Mouse (Mus musculus): Measurements from ENCODE around the gene Sema3c.
A peak's percentile ranks its signal among the peaks of the same experiment; 100 is the strongest.

Gene Sema3c

DNA sequence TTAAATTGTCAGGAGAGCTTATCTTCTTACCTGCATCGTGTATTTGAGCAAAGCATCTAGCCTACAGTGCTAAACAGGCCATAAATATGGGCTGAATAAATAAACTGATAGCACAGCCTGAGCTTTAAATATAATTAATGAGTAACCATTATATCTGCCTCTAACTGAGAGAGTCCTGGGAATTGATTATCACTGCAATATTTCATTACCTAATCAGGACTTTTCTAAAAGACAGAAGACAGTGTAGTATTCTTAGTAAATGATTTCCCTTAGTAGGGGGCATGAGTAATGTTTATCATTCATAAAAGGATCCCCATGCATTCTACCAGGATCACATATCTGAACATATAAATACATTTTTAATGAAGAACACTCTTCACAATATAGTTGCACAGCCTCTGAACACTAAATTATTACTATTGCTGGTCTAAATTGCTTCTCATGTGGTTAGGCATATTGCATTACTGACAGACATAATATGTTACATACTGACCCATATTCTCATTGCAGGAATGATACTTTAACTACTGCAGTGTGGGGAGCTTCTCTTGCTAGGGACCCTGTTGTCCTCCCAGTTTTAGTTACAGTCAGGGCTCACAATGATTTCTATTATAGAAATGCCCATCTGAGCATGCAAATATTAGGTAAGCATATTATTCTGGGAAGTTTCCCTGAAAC lies 74.9 kb downstream of the Sema3c start:
- DNase-seq = no peak

DNA sequence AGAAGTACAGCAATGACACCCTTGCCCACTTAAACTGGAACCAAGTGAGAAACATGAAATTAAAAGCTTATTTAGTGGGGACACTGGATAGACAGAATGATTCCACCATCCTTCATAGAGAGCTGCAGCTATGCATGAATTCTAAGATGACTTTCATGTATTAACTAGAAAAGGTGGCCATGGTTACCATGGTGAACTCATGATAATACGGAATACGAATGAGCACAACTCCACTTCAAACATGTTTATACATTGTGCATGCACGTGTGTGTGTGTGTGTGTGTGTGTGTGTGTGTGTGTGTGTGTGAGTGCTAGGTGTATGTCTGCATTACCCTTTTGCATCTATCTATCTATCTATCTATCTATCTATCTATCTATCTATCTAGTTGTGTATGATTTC lies 87.1 kb downstream of the Sema3c start:
- no peak for DNase-seq

DNA sequence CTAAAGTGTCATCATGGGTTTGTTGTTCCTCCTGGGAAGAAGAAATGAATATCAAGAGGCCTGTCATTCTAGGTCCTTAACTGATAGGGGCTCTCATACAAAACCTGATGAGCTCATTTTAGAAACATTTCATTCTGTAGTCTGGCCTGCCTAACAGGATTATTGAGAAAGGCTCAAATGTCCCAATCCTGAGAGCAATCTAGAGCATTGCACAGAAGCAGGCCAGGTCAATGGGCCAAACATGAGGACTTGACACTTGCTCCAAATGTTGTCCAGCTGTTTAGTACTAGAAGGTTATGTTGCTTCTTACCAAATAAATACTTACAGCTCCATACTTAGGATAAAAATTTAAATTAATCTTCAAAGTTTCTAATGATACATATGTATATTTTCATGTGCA lies 97.3 kb downstream of the Sema3c start:
- peak; percentile 25 for DNase-seq

DNA sequence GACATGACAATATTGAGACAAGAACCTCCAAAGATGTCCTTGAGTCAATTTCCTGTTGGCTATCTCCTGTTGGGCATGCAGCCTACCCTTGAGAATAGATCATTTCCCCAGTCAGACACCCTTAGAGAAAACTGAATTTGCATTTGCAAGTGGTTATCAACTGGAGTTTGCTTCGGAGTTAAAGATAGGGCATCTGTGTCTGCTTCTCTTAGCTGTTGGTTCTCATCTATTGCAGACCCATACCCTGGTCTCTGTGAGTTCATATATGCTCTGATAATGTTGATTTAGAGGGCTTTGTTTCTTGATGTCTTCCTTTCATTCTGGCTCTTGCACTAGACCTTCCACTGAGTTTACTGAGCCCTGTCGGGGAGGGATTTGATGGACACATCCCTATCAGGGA lies 106.8 kb downstream of the Sema3c start:
- DNase-seq = no peak

DNA sequence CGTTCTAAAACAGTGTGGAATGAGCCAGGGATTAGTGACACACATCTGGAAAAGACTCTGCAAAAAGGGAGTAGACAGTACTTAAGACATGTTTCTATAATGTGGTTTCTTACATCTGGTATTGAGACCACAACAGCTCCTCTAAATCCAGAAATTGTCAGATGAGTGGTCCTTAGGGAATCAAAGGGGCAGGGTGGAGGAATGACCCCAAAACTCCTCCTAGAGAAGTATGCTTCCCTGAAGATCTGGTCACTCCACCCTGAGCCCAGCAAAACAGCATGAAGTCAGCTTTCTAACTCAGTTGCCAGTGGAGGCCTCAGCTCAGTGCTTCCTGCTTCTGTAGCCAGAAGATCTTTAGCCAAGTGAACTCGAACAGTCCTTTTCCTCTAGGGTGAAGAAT lies 115.0 kb downstream of the Sema3c start:
- no peak for DNase-seq

DNA sequence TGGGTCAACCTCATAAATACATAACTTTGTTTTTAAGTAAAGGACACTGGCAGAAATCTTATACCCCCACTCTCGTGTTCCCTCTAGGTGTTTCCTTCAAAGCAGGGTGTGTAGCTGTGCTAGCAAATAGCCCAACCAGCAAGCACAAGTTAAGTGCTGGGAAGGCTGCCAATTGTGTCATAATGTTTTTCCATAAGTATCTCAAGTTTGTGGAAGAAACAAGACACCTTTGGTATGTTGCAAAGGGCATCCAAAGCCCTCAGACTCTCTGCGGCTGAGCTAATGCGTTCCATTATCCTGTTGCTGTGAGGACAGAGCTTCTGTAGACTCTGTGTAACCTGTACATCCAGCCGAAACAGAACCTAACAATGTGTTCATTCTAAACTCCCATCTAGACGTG lies 115.5 kb downstream of the Sema3c start:
- peak; percentile 79 for DNase-seq

DNA sequence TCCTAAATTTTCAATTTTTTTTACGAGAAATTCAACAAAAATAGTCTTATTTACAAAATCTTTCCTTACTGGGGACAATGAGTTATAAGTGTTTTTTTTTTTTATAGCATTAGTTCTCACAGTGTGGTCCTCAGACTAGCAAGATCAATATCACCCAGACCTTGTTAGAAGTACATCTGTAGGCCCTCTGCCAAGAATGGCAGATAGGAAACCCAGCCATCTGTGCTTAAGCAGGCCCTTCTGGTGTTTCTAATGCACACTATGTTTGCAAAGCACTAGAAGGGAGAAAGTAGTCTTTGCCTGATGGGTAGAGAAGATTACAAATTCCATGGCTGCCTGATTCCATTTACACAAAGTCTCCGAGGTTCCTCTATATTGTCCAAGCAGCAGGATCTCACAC lies 121.3 kb downstream of the Sema3c start:
- no peak for DNase-seq

DNA sequence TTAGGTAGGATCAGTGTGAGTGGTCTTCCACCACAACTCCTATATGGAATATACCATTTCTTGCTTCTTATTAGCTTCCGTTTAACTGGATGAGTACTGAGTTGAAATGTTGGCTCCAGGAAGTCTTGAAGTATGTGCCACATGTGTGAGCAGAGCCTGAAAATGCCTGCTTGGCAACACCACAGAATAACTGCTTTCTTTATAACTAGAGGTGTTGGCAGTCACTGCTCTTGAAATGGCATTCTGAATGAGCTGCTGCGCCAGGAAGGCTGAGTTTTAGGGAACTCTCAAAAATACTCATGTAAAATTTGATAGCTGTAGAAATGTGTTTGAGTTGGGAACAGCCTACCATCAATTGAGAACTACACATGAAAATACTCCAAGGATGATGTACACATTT lies 124.8 kb downstream of the Sema3c start:
- DNase-seq = no peak

DNA sequence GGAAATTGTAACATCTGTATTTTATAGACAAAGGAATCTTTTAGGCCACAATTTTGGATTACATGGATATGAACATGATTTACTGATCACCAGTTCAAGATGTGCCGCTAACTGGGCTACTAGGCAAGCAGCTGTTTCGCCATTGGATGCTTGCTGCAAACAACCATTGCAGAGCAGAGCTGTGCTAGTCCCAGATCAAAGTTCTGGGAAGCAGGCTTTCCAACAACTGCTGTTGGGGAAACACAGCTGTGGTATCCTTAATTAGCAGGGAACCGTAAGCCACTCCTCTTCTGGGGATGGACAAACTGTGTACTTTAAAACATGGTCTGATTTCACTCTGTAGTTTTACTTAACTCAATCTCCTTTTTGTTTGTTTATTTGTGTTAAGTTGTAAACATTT lies 130.1 kb downstream of the Sema3c start:
- no peak for DNase-seq

DNA sequence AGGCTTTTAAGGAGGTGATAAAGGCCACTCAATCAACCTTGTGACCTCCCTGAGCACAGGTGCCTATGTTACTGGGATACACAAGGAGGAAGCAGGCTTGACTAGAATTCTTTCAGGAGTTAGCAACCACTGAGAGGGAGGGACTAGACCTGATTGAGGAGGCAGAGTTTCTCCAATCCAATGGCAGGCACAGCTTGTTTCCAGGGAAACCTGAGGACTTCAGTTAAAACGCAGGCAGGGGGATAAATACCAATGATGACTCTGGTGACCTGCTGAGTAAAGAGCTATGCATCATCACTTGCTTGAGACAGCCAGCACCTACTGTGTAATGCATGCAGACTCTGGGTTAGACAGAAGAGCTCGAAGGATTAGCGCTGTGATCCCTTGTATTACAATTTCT lies 133.0 kb downstream of the Sema3c start:
- DNase-seq = no peak

DNA sequence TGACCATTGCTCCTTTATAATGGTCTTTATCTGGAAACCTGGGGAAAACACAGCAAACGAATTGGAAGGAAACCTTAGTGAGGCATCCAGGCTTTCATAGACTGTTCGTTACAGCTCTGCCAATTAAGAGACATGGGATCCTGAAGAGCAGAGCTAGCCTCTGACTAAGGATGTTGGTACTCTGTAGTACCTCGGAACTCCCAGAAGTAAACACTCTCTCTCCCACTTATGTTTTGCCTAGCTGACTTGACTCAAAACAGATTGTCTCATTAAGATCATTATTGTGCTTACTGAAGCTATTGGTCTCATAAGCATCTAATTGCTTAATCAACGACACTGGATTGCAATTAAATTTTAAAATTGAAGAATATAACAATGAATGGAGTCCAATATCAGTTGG lies 138.3 kb downstream of the Sema3c start:
- DNase-seq = no peak

DNA sequence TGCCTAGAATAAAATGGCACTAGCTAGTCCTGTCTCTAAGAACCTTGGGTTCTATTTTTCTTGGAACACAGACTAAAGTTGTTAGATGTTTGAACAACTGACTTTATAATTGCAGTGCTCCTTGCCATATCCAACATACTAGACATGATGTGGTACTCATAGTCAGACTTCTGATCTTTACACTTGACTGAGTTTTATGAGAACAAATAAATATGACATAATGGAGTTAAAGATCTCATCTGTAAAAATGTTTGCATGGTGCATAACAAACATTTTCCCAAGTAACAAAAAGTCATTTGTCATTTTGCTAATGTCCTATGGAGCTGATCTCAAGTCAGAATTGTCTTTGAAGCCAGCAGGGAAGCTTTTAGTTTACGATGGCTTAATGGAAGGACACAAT lies 141.1 kb downstream of the Sema3c start:
- no peak for DNase-seq

DNA sequence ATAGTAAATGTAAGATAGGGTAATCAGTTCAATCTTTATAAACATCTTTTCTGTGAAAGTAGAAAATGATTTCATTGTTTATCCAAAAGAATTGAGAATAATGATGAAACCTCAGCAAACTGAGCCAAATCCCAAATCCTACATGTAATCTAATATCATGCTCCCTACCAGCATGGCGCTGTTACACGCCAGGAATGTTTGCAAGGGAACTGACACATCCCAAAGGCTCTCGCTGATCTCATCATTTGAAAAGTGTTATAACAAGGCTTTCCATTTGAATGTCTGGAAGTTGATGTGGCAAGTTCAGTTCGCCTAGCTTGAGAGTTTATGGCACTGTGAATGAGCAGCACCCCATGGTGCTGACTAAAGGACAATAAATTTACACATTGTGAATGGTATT lies 145.9 kb downstream of the Sema3c start:
- no peak for DNase-seq

DNA sequence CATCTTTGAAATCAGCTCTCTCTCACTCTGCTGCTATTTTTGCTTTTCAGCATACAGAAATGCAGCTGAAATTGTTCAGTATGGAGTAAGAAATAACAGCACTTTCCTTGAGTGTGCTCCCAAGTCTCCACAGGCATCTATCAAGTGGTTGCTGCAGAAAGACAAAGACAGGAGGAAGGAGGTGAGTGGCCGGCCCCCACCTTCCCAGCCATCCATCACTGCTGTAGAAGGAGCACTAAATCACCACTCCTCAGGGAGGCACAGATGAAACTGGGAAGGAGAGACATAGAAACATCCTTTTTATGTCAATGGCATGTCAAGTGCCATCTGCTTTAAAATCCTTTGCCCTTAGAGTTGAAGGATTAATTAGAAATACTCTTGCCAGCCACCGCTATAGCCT lies 149.9 kb downstream of the Sema3c start:
- no peak for DNase-seq

DNA sequence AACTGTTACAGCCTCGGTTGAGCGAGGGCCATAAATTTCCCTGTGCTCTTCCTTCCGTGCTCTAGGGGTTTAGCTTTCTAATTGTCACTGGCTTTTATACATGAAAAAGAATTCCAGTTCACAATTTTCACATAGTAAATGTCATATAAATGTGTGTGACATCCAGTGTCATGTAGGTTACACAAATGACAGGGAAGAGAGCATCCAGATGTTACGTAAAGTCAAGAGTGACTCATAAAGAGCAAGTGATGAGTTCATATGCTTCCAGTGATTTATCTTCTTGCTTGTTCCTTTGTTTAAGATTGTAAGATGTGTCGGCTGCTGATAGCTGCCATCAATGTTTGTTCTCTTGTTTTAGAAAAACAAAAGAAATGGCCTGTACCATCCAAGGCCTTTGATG lies 154.0 kb downstream of the Sema3c start:
- no peak for DNase-seq

DNA sequence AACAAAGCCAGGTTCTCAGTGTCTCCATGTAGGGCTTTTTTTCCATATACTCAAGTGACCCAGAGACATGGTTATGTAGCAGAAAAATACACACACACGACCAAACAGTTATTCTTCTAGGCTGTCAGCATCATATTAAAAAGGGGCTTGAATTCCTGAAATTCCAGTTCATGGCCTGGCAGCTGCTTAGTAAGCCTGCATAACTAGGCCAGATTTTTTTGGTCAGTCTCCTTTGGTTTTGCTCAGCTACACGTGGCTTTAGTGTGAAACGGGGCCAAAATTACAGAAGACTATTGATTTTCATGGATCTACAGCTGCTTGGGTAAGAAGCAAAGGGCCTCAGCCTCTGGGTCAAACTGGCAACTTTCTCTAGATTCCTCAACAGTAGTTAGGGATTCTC lies 165.7 kb downstream of the Sema3c start:
- DNase-seq = no peak

DNA sequence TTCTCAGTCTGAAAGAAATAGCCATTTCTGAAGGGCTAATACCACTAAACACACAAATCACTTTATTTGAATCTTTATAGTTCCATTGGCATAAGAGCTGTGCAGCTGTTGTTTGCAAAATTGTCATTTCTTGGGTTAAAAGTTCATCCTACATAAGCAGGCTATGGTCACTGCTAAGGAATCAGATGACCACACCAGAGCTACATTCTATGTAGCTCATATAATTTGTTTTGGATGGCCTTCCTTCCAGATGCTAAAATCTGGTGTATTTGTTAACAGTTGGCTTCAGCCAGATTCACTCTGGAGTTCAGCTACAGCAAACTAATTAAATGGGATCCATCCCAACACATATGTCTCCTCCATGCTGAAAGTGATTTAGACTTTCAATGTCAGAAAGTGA lies 172.4 kb downstream of the Sema3c start:
- DNase-seq = no peak

DNA sequence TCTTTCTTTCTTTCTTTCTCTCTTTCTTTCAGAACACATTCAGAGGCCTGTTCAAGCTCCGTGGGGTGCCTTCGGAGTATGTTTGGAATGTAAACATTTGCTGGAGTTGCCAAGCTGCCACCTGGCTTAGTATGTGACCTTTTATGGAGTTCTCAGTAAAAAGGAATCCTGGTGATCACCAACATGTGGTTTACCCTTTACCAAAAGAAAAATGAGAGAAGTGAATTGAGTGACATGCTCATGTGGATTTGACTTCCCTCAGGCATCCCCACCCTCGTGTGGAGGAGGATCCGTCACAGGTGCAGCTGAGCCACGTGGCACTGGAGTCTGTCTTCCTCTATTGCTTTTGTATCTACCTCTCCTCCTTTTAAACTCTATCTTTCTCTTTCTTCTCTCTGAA lies 173.1 kb downstream of the Sema3c start:
- DNase-seq = no peak

DNA sequence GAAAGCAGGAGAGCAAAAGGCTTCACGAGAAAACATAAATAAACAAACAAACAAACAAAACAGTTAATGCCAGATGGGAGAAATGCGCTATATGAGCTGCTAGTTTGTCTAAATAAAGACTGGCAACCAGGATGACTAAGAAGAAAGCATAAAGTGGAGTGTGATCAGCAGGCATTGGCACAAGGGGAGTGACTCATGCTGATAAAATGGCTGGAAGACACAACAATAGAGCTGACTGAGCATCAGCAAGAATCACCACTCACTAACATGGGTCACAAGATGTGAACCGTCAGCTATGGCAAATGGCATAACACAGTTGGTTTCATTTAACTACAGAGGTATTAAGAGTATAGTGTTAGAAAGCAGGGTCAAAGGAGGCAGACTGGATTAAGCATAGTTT lies 174.2 kb downstream of the Sema3c start:
- DNase-seq = no peak

DNA sequence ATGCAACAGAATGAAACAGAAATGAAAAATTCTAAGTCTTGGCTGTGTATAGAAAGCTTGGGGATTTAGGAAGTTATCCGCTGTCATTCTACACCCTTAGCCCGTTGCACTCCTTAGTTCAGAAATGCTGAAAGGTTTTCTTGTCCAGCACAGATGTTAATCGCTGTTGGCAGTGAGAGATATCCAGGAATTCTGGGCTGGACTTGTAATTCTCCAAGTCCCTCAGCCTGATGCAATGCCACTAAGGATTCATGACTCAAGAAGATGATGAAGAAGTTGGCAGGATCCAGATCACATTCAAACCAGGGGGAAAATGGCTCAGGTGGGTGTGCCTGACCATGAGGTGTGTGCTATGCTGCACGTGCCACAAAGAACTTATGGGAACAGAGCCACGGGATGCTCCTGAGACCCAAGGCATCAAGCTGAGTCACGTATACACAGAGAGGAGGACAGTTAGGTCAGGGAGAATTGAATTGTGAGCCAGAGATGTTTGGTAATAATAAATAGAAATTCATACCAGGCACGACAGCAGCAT lies 179.5 kb downstream of the Sema3c start:
- no peak for DNase-seq

DNA sequence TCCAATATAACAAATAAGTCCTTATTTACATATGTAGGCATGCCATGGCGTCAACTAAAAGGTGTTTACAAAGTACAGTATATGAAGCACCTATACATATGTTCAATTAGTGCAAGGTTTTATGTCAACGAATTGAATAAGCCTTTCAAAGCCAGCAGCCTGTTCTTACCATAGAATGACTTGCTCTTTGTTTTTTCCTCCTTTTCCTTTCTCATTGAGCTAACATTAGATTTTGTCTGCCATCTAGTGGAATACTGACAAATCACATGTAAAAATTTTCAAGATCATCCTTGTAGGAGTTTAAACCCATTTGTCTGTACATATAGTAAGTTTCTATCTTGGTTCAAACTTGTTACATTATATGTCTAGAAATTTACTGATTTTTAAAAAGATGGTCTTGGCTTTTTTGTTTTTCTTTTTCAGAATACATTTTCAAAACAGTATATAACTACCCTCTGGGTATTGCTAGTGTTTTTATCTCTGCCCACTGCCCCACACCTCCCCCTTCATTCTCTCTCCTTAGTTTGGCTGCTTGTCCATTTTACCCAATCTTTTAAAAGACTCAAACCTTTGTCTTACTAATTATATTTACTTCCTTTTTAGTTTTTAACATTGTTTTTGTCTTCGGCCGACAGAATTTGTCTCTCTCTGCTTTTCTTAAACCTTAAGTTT lies 192.1 kb downstream of the Sema3c start:
- DNase-seq = peak; percentile 47

DNA sequence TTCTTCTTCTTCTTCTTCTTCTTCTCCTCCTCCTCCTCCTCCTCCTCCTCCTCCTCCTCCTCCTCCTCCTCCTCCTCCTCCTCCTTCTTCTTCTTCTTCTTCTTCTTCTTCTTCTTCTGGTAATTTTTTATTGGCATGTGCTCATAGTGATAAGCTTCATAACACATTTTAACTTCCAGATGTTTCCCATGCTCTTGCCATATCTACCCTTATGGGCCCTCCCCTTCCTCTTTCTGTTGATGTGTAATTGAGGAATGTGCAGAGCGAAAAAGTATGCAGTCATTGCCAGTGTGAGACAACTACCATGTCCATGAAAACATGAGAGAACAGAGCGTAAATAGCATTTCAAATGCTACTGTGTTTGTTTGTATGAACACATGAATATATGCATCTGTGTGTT lies 196.2 kb downstream of the Sema3c start:
- no peak for DNase-seq

DNA sequence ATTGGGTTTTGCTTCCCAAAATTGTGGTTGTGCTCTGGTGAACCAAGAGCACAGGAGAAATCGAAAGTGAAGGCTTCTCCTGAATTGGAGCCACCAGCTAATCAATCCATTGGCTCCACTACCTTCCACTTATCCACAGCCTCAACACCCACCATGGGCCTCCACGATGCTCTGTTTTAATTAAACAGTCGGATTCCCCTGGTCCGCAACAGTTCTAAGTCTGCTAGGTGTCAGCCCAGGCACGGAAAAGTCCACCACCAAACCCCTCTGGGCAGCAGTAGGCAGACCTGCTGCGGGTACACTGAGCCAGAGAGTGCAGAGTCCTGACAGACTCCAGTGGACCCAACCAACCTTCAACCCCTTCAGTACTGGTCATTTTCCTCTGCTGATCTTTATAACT lies 202.5 kb downstream of the Sema3c start:
- DNase-seq = peak; percentile 22
